Mouse (Mus musculus): ENCODE measurements around the gene Spaca7.
"Not testable (repeated sequence)": the region's sequence is repeated elsewhere in the genome, so short reads cannot be mapped to it uniquely, and the experiment has no call there.

The Spaca7 gene

GRCm38 (mm10) chr8:12572814-12573534 is at the start of gene Spaca7:
Gene Spaca7 (plus strand): TSS chr8:12573029.
- in situ Hi-C loops (cut with MboI; ENCODE audit: unreplicated experiment in 2 of 2) = no loop called here

- in situ Hi-C loops (cut with MboI; ENCODE audit: unreplicated experiment in 2 of 2) = no loop called here
These were observed 48.5 kb upstream of the Spaca7 start for GRCm38 (mm10) chr8:12524279-12524678.

GRCm38 (mm10) chr8:12528659-12529058 is 44.2 kb upstream of the Spaca7 start:
- in situ Hi-C loops (cut with MboI; ENCODE audit: unreplicated experiment in 2 of 2) = no loop called here

GRCm38 (mm10) chr8:12535617-12536016 is 37.2 kb upstream of the Spaca7 start:
- in situ Hi-C loops (cut with MboI; ENCODE audit: unreplicated experiment in 2 of 2) = no loop called here

GRCm38 (mm10) chr8:12536306-12536705 is 36.5 kb upstream of the Spaca7 start:
- in situ Hi-C loops (cut with MboI; ENCODE audit: unreplicated experiment in 2 of 2) = no loop called here

- in situ Hi-C loops (cut with MboI; ENCODE audit: unreplicated experiment in 2 of 2) = no loop called here
These were observed 27.6 kb upstream of the Spaca7 start for GRCm38 (mm10) chr8:12545236-12545635.

- in situ Hi-C loops (cut with MboI; ENCODE audit: unreplicated experiment in 2 of 2) = no loop called here
These were observed 27.2 kb upstream of the Spaca7 start for GRCm38 (mm10) chr8:12545671-12546070.

- in situ Hi-C loops (cut with MboI; ENCODE audit: unreplicated experiment in 2 of 2) = no loop called here
These were observed 25.2 kb upstream of the Spaca7 start for GRCm38 (mm10) chr8:12547466-12548220.

GRCm38 (mm10) chr8:12548255-12548654 is 24.6 kb upstream of the Spaca7 start:
- in situ Hi-C loops (cut with MboI; ENCODE audit: unreplicated experiment in 2 of 2) = no loop called here

- in situ Hi-C loops (cut with MboI; ENCODE audit: unreplicated experiment in 2 of 2) = no loop called here
These were observed 24.1 kb upstream of the Spaca7 start for GRCm38 (mm10) chr8:12548680-12549079.

- in situ Hi-C loops (cut with MboI; ENCODE audit: unreplicated experiment in 2 of 2) = no loop called here
These were observed 17.2 kb upstream of the Spaca7 start for GRCm38 (mm10) chr8:12555515-12556145.

GRCm38 (mm10) chr8:12558786-12559185 is 14.0 kb upstream of the Spaca7 start:
- in situ Hi-C loops (cut with MboI; ENCODE audit: unreplicated experiment in 2 of 2) = no loop called here

- in situ Hi-C loops (cut with MboI; ENCODE audit: unreplicated experiment in 2 of 2) = no loop called here
These were observed 11.3 kb upstream of the Spaca7 start for GRCm38 (mm10) chr8:12561403-12561960.

GRCm38 (mm10) chr8:12564307-12564706 is 8.5 kb upstream of the Spaca7 start:
- in situ Hi-C loops (cut with MboI; ENCODE audit: unreplicated experiment in 2 of 2) = no loop called here

GRCm38 (mm10) chr8:12565488-12565887 is 7.3 kb upstream of the Spaca7 start:
- in situ Hi-C loops (cut with MboI; ENCODE audit: unreplicated experiment in 2 of 2) = no loop called here

GRCm38 (mm10) chr8:12566509-12566908 is 6.3 kb upstream of the Spaca7 start:
- in situ Hi-C loops (cut with MboI; ENCODE audit: unreplicated experiment in 2 of 2) = no loop called here

- in situ Hi-C loops (cut with MboI; ENCODE audit: unreplicated experiment in 2 of 2) = no loop called here
These were observed 3.2 kb downstream of the Spaca7 start for GRCm38 (mm10) chr8:12576003-12576402.

GRCm38 (mm10) chr8:12576739-12577138 is 3.9 kb downstream of the Spaca7 start:
- in situ Hi-C loops (cut with MboI; ENCODE audit: unreplicated experiment in 2 of 2) = no loop called here

- in situ Hi-C loops (cut with MboI; ENCODE audit: unreplicated experiment in 2 of 2) = not testable (repeated sequence)
These were observed 6.6 kb downstream of the Spaca7 start for GRCm38 (mm10) chr8:12579339-12579999.

- in situ Hi-C loops (cut with MboI; ENCODE audit: unreplicated experiment in 2 of 2) = no loop called here
These were observed 11.0 kb downstream of the Spaca7 start for GRCm38 (mm10) chr8:12583785-12584184.

- in situ Hi-C loops (cut with MboI; ENCODE audit: unreplicated experiment in 2 of 2) = loop anchor here in 1 of 2 experiments (5.0 kb wide), 2 partner anchors 645 to 1190 kb away; no protein-coding TSS in a partner anchor
These were observed 34.4 kb downstream of the Spaca7 start for GRCm38 (mm10) chr8:12607223-12607622.

Measured in v-Abl transformed pro-B cells (cell line).